Mouse (Mus musculus) small intestine, adult 2 months (tissue): ENCODE measurements around the gene Pard6b.

Source experiments
- CTCF ChIP-seq: fragments of 200-500 bp; IDR thresholded peaks from 2 replicates; pipeline ENCODE4 v1.5.1; 2012; ENCODE audit warnings: low read depth, mild to moderate bottlenecking, control low read depth, inconsistent platforms, low read length, moderate library complexity, mixed read lengths; ENCODE audit not compliant: insufficient replicate concordance, insufficient read length; ENCODE audit errors: extremely low read depth
- POLR2A ChIP-seq: fragments of 200-500 bp; IDR thresholded peaks from 2 replicates; pipeline ENCODE4 v1.6.1; 2012; ENCODE audit warnings: low read depth, mild to moderate bottlenecking, control low read depth, inconsistent platforms, low read length, moderate library complexity

- no peak for TF ChIP-seq CTCF
- no peak for TF ChIP-seq POLR2A
These were observed 67.1 kb downstream of the Pard6b start for GRCm38 (mm10) chr2:168147722-168148432.
